17 mouse cellular contexts compared by ENCODE assay signal in the genomic region with DNA sequence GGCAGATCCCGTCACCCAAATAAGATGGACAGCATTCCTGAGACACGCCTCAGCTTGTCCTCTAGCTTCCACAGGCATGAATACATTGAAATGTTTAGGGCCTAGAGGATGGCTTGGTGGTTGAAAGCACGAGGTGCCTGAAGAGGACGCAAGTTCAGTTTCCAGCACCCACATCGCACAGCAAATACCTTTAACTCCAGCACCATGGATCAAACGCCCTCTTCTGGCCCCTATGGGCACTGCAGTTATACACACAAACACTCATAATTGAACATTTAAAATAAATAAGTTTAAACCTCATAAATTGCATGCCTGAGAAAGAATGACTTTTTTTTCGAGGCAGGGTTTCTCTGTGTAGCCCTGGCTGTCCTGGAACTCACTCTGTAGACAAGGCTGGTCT. TPM values are rescaled to one million over a fixed set of nuclear protein-coding genes. Genes with fewer than 3 reads are reported as not detected.
A peak's percentile ranks its signal among the peaks of the same experiment; 100 is the strongest.
DNase-seq lines count a peak whose midpoint lies in the region; ATAC-seq and TF ChIP-seq lines count a peak whose summit lies in the region.
"Had no signal": no experiment of that assay in that cellular context is flagged by ENCODE, and none has a peak within 500 bp of the region (broad histone marks: within the 10 kb centered on the region; RNA-seq: fewer than 3 reads in every experiment).

No protein-coding gene starts in this region.

- peaks cover 9% of the 10 kb centered on the region; the same call in 1 of the 2 replicates for H3K36me3 ChIP-seq in lung, embryonic 14.5 days (ENCODE audit: insufficient read depth)
- no peaks in the 10 kb centered on the region for H3K36me3 ChIP-seq in ES-Bruce4 (ENCODE audit: control insufficient read depth, insufficient read depth, low read length, poor library complexity, severe bottlenecking)
- H3K36me3 ChIP-seq in liver, postnatal 0 days (replicated peaks; ENCODE audit: insufficient read depth, low read length), result 0 out of 2 replicates have a peak, but pooled peaks cover 2% of the 10 kb centered on the region

- 52% methylated on average over 7 of the region's 7 CpGs for WGBS in lung, embryonic 14.5 days
- 60% methylated on average over 7 of the region's 7 CpGs for WGBS in liver, postnatal 0 days (ENCODE audit: insufficient replicate concordance)

- H3K9me3 ChIP-seq in lung, embryonic 14.5 days (ENCODE audit: low read depth, low read length), result no peaks in the 10 kb centered on the region
- H3K9me3 ChIP-seq in ES-Bruce4 (replicated peaks; ENCODE audit: control insufficient read depth, insufficient read depth, low read length, poor library complexity, severe bottlenecking), result no peaks in the 10 kb centered on the region
- no peaks in the 10 kb centered on the region for H3K9me3 ChIP-seq in liver, postnatal 0 days (ENCODE audit: low read length)
- H3K9me3 ChIP-seq: midbrain, embryonic 13.5 days had no signal

- no peak for ATAC-seq in lung, embryonic 14.5 days (ENCODE audit: insufficient read depth)
- ATAC-seq in liver, postnatal 0 days, result no peak
- ATAC-seq: midbrain, embryonic 13.5 days had no signal

- no peak overlapping the region for H3K9ac ChIP-seq in lung, embryonic 14.5 days
- H3K9ac ChIP-seq in ES-Bruce4 (ENCODE audit: low read depth, poor library complexity, severe bottlenecking), result no peak overlapping the region
- H3K9ac ChIP-seq in liver, postnatal 0 days (replicated peaks), result no peak overlapping the region
- H3K9ac ChIP-seq: midbrain, embryonic 13.5 days had no signal

- no peak overlapping the region for H3K27ac ChIP-seq in gastrocnemius, adult 2 months
- no peak overlapping the region for H3K27ac ChIP-seq in lung, embryonic 14.5 days (ENCODE audit: low read depth)
- H3K27ac ChIP-seq in ES-Bruce4 (ENCODE audit: insufficient read depth, low read length), result no peak overlapping the region
- no peak overlapping the region for H3K27ac ChIP-seq in liver, postnatal 0 days (ENCODE audit: low read depth)
- H3K27ac ChIP-seq: embryonic facial prominence, embryonic 10.5 days; midbrain, embryonic 13.5 days had no signal

- no peaks in the 10 kb centered on the region for H3K4me1 ChIP-seq in lung, embryonic 14.5 days (ENCODE audit: insufficient read depth)
- H3K4me1 ChIP-seq in ES-Bruce4 (ENCODE audit: control insufficient read depth, insufficient read depth, low read length), result no peaks in the 10 kb centered on the region
- no peaks in the 10 kb centered on the region for H3K4me1 ChIP-seq in liver, postnatal 0 days (ENCODE audit: insufficient read depth)
- H3K4me1 ChIP-seq: embryonic facial prominence, embryonic 10.5 days; midbrain, embryonic 13.5 days had no signal

- H3K4me3 ChIP-seq in gastrocnemius, adult 2 months, result no peak overlapping the region
- H3K4me3 ChIP-seq in lung, embryonic 14.5 days (ENCODE audit: low read depth, low read length), result no peak overlapping the region
- H3K4me3 ChIP-seq in ES-Bruce4 (ENCODE audit: low read depth, low read length), result no peak overlapping the region
- no peak overlapping the region for H3K4me3 ChIP-seq in liver, postnatal 0 days (ENCODE audit: low read depth, low read length)
- H3K4me3 ChIP-seq: embryonic facial prominence, embryonic 10.5 days; midbrain, embryonic 13.5 days had no signal

- DNase-seq in gastrocnemius, adult 2 months, result no peak
- DNase-seq in gastrocnemius, postnatal 4 days (ENCODE audit: low spot score in 2 of 2), result no peak
- DNase-seq in lung, embryonic 14.5 days, result no peak
- DNase-seq in lung, postnatal 25 days (ENCODE audit: low spot score), result no peak
- DNase-seq in liver, postnatal 0 days, result no peak
- DNase-seq in left cerebral cortex, adult 8-10 months (ENCODE audit: low spot score in 2 of 2), result no peak
- no peak for DNase-seq in cerebellum, postnatal 4 days (ENCODE audit: low spot score in 2 of 2)
- DNase-seq: cerebellum, postnatal 10 days; heart, adult 11 months; heart, postnatal 4 days; kidney, adult 8-10 months; left cerebral cortex, postnatal 4 days; lung, postnatal 10 days had no signal

- no peak overlapping the region for H3K4me2 ChIP-seq in lung, embryonic 14.5 days
- no peak overlapping the region for H3K4me2 ChIP-seq in liver, postnatal 0 days (ENCODE audit: low read depth, low read length)
- H3K4me2 ChIP-seq: midbrain, embryonic 13.5 days had no signal

- intact Hi-C loops in gastrocnemius, adult 2 months (cut with DNase I), result no loop called here

- peak; percentile 22; the same call in 1 of the 2 replicates for TF ChIP-seq CTCF in gastrocnemius, adult 2 months (IDR thresholded peaks at IDR 0.05)
- TF ChIP-seq CTCF in lung, embryonic 14.5 days (IDR thresholded peaks at IDR 0.05; ENCODE audit: low read depth), result peak; percentile 40
- TF ChIP-seq CTCF in ES-Bruce4 (IDR thresholded peaks at IDR 0.05; ENCODE audit: low read depth, low read length), result peak; percentile 58
- TF ChIP-seq CTCF in liver, postnatal 0 days (IDR thresholded peaks at IDR 0.05; ENCODE audit: low read depth), result peak; percentile 53

- TF ChIP-seq EP300 in ES-Bruce4 (IDR thresholded peaks at IDR 0.05; ENCODE audit: insufficient read depth, low read depth, low read length), result no peak
- no peak for TF ChIP-seq EP300 in liver, postnatal 0 days (IDR thresholded peaks at IDR 0.05; ENCODE audit: low read depth)

- TF ChIP-seq POLR2A in ES-Bruce4 (IDR thresholded peaks at IDR 0.05; ENCODE audit: insufficient read depth, low read length), result no peak

- H3K27me3 ChIP-seq in lung, embryonic 14.5 days (ENCODE audit: insufficient read depth, low read length), result no peaks in the 10 kb centered on the region
- no peaks in the 10 kb centered on the region for H3K27me3 ChIP-seq in ES-Bruce4 (ENCODE audit: control insufficient read depth, insufficient read depth, low read length, poor library complexity, severe bottlenecking)
- no peaks in the 10 kb centered on the region for H3K27me3 ChIP-seq in liver, postnatal 0 days (ENCODE audit: insufficient read depth, low read length)
- H3K27me3 ChIP-seq: midbrain, embryonic 13.5 days had no signal

RNA-seq across cellular contexts. Expression of a gene that starts 23.4 kb away (rescaled TPM):
- total RNA-seq in gastrocnemius, adult 2 months (2021), result not detected
- not detected for total RNA-seq in gastrocnemius, postnatal 4 days (2021)
- polyA plus RNA-seq in lung, embryonic 14.5 days (2014; fragmentation: Nextera tagmentation; extraction: Ambion mirVana), result not detected in 2 replicates
- 1.3 and 2.0 TPM in 2 replicates for polyA plus RNA-seq in ES-Bruce4 (2011; ENCODE audit: insufficient read depth, insufficient read length, low read depth, missing spikeins)
- not detected in 2 replicates for polyA plus RNA-seq in liver, postnatal 0 days (2015; fragmentation: Nextera tagmentation; extraction: Ambion mirVana)
- not detected for total RNA-seq in left cerebral cortex, adult 8-10 months (2022)
- total RNA-seq: heart, postnatal 4 days had no signal
- polyA plus RNA-seq: spleen, adult 2 months had no signal

RNA-seq across cellular contexts. Expression of a gene that starts 28.6 kb away (rescaled TPM):
- not detected for total RNA-seq in gastrocnemius, adult 2 months (2021)
- under 1 TPM; 0.29 to 0.44 TPM for total RNA-seq in gastrocnemius, postnatal 4 days (2021)
- 0.92 and 1.1 TPM in 2 replicates for polyA plus RNA-seq in lung, embryonic 14.5 days (2014; fragmentation: Nextera tagmentation; extraction: Ambion mirVana)
- polyA plus RNA-seq in ES-Bruce4 (2011; ENCODE audit: insufficient read depth, insufficient read length, low read depth, missing spikeins), result not detected in 2 replicates
- polyA plus RNA-seq in liver, postnatal 0 days (2015; fragmentation: Nextera tagmentation; extraction: Ambion mirVana), result not detected in 2 replicates
- total RNA-seq in left cerebral cortex, adult 8-10 months (2022), result 1 to 10 TPM in 1 of 4 experiments, under 1 TPM in 3; 0.68 to 1.0 (median 0.82) TPM
- polyA plus RNA-seq: embryonic facial prominence, embryonic 10.5 days had no signal

RNA-seq across cellular contexts. Expression of a gene that starts 32.8 kb away (rescaled TPM):
- 1 to 10 TPM; 1.5 to 4.7 TPM for total RNA-seq in gastrocnemius, adult 2 months (2021)
- 10 to 100 TPM; 36.0 to 45.6 TPM for total RNA-seq in gastrocnemius, postnatal 4 days (2021)
- 22.5 and 25.0 TPM in 2 replicates for polyA plus RNA-seq in lung, embryonic 14.5 days (2014; fragmentation: Nextera tagmentation; extraction: Ambion mirVana)
- polyA plus RNA-seq in ES-Bruce4 (2011; ENCODE audit: insufficient read depth, insufficient read length, low read depth, missing spikeins), result 77.5 and 85.2 TPM in 2 replicates
- 13.6 and 17.1 TPM in 2 replicates for polyA plus RNA-seq in liver, postnatal 0 days (2015; fragmentation: Nextera tagmentation; extraction: Ambion mirVana)
- 100 to 1,000 TPM in 2 of 4 experiments, 10 to 100 TPM in 2; 92.7 to 121 (median 102) TPM for total RNA-seq in left cerebral cortex, adult 8-10 months (2022)

RNA-seq across cellular contexts. Expression of a gene that starts 57.2 kb away (rescaled TPM):
- 1 to 10 TPM; 2.5 to 3.8 TPM for total RNA-seq in gastrocnemius, adult 2 months (2021)
- total RNA-seq in gastrocnemius, postnatal 4 days (2021), result 1 to 10 TPM; 5.2 to 6.4 TPM
- polyA plus RNA-seq in lung, embryonic 14.5 days (2014; fragmentation: Nextera tagmentation; extraction: Ambion mirVana), result 14.3 and 14.5 TPM in 2 replicates
- polyA plus RNA-seq in ES-Bruce4 (2011; ENCODE audit: insufficient read depth, insufficient read length, low read depth, missing spikeins), result 7.2 and 10.0 TPM in 2 replicates
- 3.9 and 4.3 TPM in 2 replicates for polyA plus RNA-seq in liver, postnatal 0 days (2015; fragmentation: Nextera tagmentation; extraction: Ambion mirVana)
- total RNA-seq in left cerebral cortex, adult 8-10 months (2022), result 1 to 10 TPM; 6.2 to 8.4 (median 7.7) TPM

Comparison
In these comparisons a context has a peak if more than half of its experiments do, and no peak if none do; other contexts are left out.
1. RNA of a gene that starts 32.8 kb away (total RNA-seq): 92.7 to 121 TPM in left cerebral cortex, adult 8-10 months and 36.0 to 45.6 TPM in gastrocnemius, postnatal 4 days; 1.5 to 4.7 TPM in gastrocnemius, adult 2 months; every median in the first group is over 4 times any median in the second.
2. Peak in every context shown above with its lines, with median percentiles within 50 percentile points of each other: CTCF ChIP-seq.